Mouse (Mus musculus) embryonic facial prominence, embryonic 10.5 days (tissue): ENCODE measurements around the gene Edn2. TPM values are rescaled to one million over a fixed set of nuclear protein-coding genes. Genes with fewer than 3 reads are reported as not detected.

Experiments used
- polyA plus RNA-seq: library from polyadenylated mRNA; unstranded; fragments of >200 nt; fragmentation: Nextera tagmentation; extraction: Ambion mirVana; gene quantifications from 2 replicates; pipeline ENCODE4 v1.2.1, GENCODE M21; 2016

Edn2 gene
- polyA plus RNA-seq, 1 experiment from 2014 or later, result not detected

Other genes starting within 250 kb of the Edn2 start
- gene AL607142.1, start 96.2 kb upstream of the Edn2 start, polyA plus RNA-seq, result not detected in 2 replicates
- 0.05 and 0.21 TPM in 2 replicates for gene Foxo6, start 126.1 kb downstream of the Edn2 start, polyA plus RNA-seq
- 34.7 and 40.8 TPM in 2 replicates for gene Scmh1, start 244.1 kb downstream of the Edn2 start, polyA plus RNA-seq